In genomic region chr16:32608344-32608711, GRCm38 (mm10) we compare ENCODE assay signal across 8 mouse cellular contexts. TPM values are rescaled to one million over a fixed set of nuclear protein-coding genes. Genes with fewer than 3 reads are reported as not detected.
DNase-seq lines count a peak whose midpoint lies in the region; ATAC-seq and TF ChIP-seq lines count a peak whose summit lies in the region.

No protein-coding gene starts in this region.

- 11% methylated on average over 8 of the region's 8 CpGs for WGBS in heart, adult 2 months
- 11% methylated on average over 8 of the region's 8 CpGs for WGBS in forebrain, embryonic 13.5 days
- 4% methylated on average over 8 of the region's 8 CpGs for WGBS in liver, embryonic 12.5 days (ENCODE audit: insufficient replicate concordance)

- H3K4me2 ChIP-seq in forebrain, embryonic 13.5 days, result peak overlapping the region; percentile 66
- H3K4me2 ChIP-seq in liver, embryonic 12.5 days, result peak overlapping the region; percentile 78

- peak overlapping the region; percentile 87 for H3K4me3 ChIP-seq in heart, adult 2 months
- peak overlapping the region; percentile 85 for H3K4me3 ChIP-seq in C2C12 (ENCODE audit: insufficient read depth, poor library complexity, severe bottlenecking)
- H3K4me3 ChIP-seq in forebrain, embryonic 13.5 days, result peak overlapping the region; percentile 56
- peak overlapping the region; percentile 93 for H3K4me3 ChIP-seq in liver, embryonic 12.5 days

- H3K4me1 ChIP-seq in heart, adult 2 months (ENCODE audit: control insufficient read depth, insufficient read depth, low read length), result peaks cover 2% of the 10 kb centered on the region; the same call in 1 of the 2 replicates
- peaks cover 12% of the 10 kb centered on the region for H3K4me1 ChIP-seq in forebrain, embryonic 13.5 days
- H3K4me1 ChIP-seq in liver, embryonic 12.5 days, result peaks cover 25% of the 10 kb centered on the region

- H3ac ChIP-seq in C2C12 (ENCODE audit: control insufficient read depth, insufficient read length, low read depth), result no peak overlapping the region

- H3K9ac ChIP-seq in heart, adult 2 months (ENCODE audit: low read depth, low read length), result peak overlapping the region; percentile 49
- H3K9ac ChIP-seq in forebrain, embryonic 13.5 days, result peak overlapping the region; percentile 55
- peak overlapping the region; percentile 99 for H3K9ac ChIP-seq in liver, embryonic 12.5 days

- intact Hi-C loops in heart, adult 2 months (cut with DNase I), result loop anchor here (2.0 to 10.0 kb wide), 3 partner anchors 86 to 334 kb away; partner anchors contain the start of genes Rnf168 and Smco1
- intact Hi-C loops in heart, postnatal 25 days (cut with DNase I), result loop anchor here (2.0 to 10.0 kb wide), 3 partner anchors 81 to 334 kb away; partner anchors contain the start of genes Rnf168 and Smco1

- peak overlapping the region; percentile 92 for H3K27ac ChIP-seq in heart, adult 2 months
- H3K27ac ChIP-seq in forebrain, embryonic 13.5 days, result peak overlapping the region; percentile 91; the same call in 1 of the 2 replicates
- peak overlapping the region; percentile 96 for H3K27ac ChIP-seq in liver, embryonic 12.5 days

- no peak for DNase-seq in heart, adult 2 months
- DNase-seq in heart, postnatal 25 days (ENCODE audit: low spot score), result no peak
- no peak for DNase-seq in cerebellum, postnatal 36 days
- DNase-seq in frontal cortex, postnatal 36 days (ENCODE audit: low spot score in 2 of 2), result no peak
- no peak for DNase-seq in cerebellum, adult 11 months

- TF ChIP-seq EP300 in heart, adult 2 months (IDR thresholded peaks at IDR 0.05; ENCODE audit: insufficient read depth, low read depth, low read length), result no peak

- peaks cover 32% of the 10 kb centered on the region for H3K79me3 ChIP-seq in C2C12 (ENCODE audit: low read depth)

- no peaks in the 10 kb centered on the region; the same call in none of the 2 replicates for H3K36me3 ChIP-seq in heart, adult 2 months (ENCODE audit: control insufficient read depth, insufficient read depth, low read length)
- peaks cover 3% of the 10 kb centered on the region for H3K36me3 ChIP-seq in C2C12 (ENCODE audit: control insufficient read depth, insufficient read depth)
- no peaks in the 10 kb centered on the region for H3K36me3 ChIP-seq in forebrain, embryonic 13.5 days (ENCODE audit: poor library complexity, severe bottlenecking)
- peaks cover 27% of the 10 kb centered on the region for H3K36me3 ChIP-seq in liver, embryonic 12.5 days

- H3K27me3 ChIP-seq in heart, adult 2 months (ENCODE audit: control insufficient read depth, insufficient read depth, low read length), result no peaks in the 10 kb centered on the region
- H3K27me3 ChIP-seq in C2C12 (ENCODE audit: control insufficient read depth, insufficient read depth, insufficient read length), result no peaks in the 10 kb centered on the region
- H3K27me3 ChIP-seq in forebrain, embryonic 13.5 days, result no peaks in the 10 kb centered on the region
- no peaks in the 10 kb centered on the region for H3K27me3 ChIP-seq in liver, embryonic 12.5 days (replicated peaks)

- H3K79me2 ChIP-seq in heart, adult 2 months (replicated peaks; ENCODE audit: control insufficient read depth, insufficient read depth, low read length), result no peaks in the 10 kb centered on the region
- peaks cover 44% of the 10 kb centered on the region for H3K79me2 ChIP-seq in C2C12 (ENCODE audit: control insufficient read depth, insufficient read depth)

- no peak for ATAC-seq in forebrain, embryonic 13.5 days
- no peak for ATAC-seq in liver, embryonic 12.5 days

- TF ChIP-seq CTCF in heart, adult 2 months (IDR thresholded peaks at IDR 0.05), result no peak
- TF ChIP-seq CTCF in C2C12 (IDR thresholded peaks at IDR 0.05; ENCODE audit: control insufficient read depth, insufficient read depth, insufficient read length), result no peak

- no peak for TF ChIP-seq POLR2A in heart, adult 2 months (IDR thresholded peaks at IDR 0.05; ENCODE audit: insufficient read depth, low read depth, low read length)

- no peaks in the 10 kb centered on the region for H3K9me3 ChIP-seq in forebrain, embryonic 13.5 days (replicated peaks)
- no peaks in the 10 kb centered on the region for H3K9me3 ChIP-seq in liver, embryonic 12.5 days (replicated peaks)

TF ChIP-seq in C2C12, 6 proteins besides CTCF, POLR2A, EP300 and RAD21:
- TF ChIP-seq USF1 (IDR thresholded peaks at IDR 0.05; ENCODE audit: low read depth) (no peak), MYOG (IDR thresholded peaks at IDR 0.05; ENCODE audit: control insufficient read depth, extremely low read depth, insufficient read length) (no peak), MAX (IDR thresholded peaks at IDR 0.05) (no peak), CEBPB (IDR thresholded peaks at IDR 0.05; ENCODE audit: low read depth) (no peak), MYOD1 (IDR thresholded peaks at IDR 0.05; ENCODE audit: control insufficient read depth, insufficient read length, low read depth) (no peak)

RNA-seq across cellular contexts. Expression of gene Tfrc, which starts 0.4 kb away (rescaled TPM):
- total RNA-seq in heart, adult 2 months (2021), result 10 to 100 TPM; 51.3 to 85.7 TPM
- polyA plus RNA-seq in heart, adult 2 months (2012; rRNA removed), result 27.8 and 72.8 TPM in 2 replicates
- 100 to 1,000 TPM; 168 to 194 TPM for total RNA-seq in heart, postnatal 25 days (2021)
- polyA plus RNA-seq in C2C12 (2012; fragmentation: generic; extraction: Trizol), result 25.1 TPM
- polyA plus RNA-seq in forebrain, embryonic 13.5 days (2015; fragmentation: Nextera tagmentation; extraction: Ambion mirVana), result 32.0 and 42.1 TPM in 2 replicates
- 327 and 339 TPM in 2 replicates for polyA plus RNA-seq in liver, embryonic 12.5 days (2016; fragmentation: Nextera tagmentation; extraction: Ambion mirVana)

RNA-seq across cellular contexts. Expression of gene Tnk2, which starts 35.3 kb away (rescaled TPM):
- 10 to 100 TPM; 17.8 to 19.6 TPM for total RNA-seq in heart, adult 2 months (2021)
- polyA plus RNA-seq in heart, adult 2 months (2012; rRNA removed), result 32.2 and 37.0 TPM in 2 replicates
- total RNA-seq in heart, postnatal 25 days (2021), result 10 to 100 TPM; 20.9 to 24.7 TPM
- polyA plus RNA-seq in C2C12 (2012; fragmentation: generic; extraction: Trizol), result 78.4 TPM
- polyA plus RNA-seq in forebrain, embryonic 13.5 days (2015; fragmentation: Nextera tagmentation; extraction: Ambion mirVana), result 14.6 TPM in 2 replicates
- 6.3 and 6.6 TPM in 2 replicates for polyA plus RNA-seq in liver, embryonic 12.5 days (2016; fragmentation: Nextera tagmentation; extraction: Ambion mirVana)

Comparison
In these comparisons a context has a peak if more than half of its experiments do, and no peak if none do; other contexts are left out.
1. H3K9ac ChIP-seq: peak in every context shown above with its lines; median percentile 99 in liver, embryonic 12.5 days; 55 in forebrain, embryonic 13.5 days; 49 in heart, adult 2 months.